Mouse (Mus musculus) megakaryocyte, embryonic 14.5 days (primary cell): Measurements from ENCODE around the gene Plau.

Source experiments
- FLI1 ChIP-seq: IDR thresholded peaks from 2 replicates; pipeline ENCODE4 v1.6.1; 2012; ENCODE audit warnings: low read length, inconsistent platforms, mixed read lengths
- GATA1 ChIP-seq: IDR thresholded peaks from 3 replicates; pipeline ENCODE4 v1.6.1; 2012; ENCODE audit warnings: mixed read lengths, low read length, inconsistent platforms, borderline replicate concordance

GRCm38 (mm10) chr14:20833525-20833924, 2.9 kb upstream of the Plau start:
- TF ChIP-seq GATA1 (no peak), FLI1 (no peak)
